Comparison of ENCODE assay signal across 14 mouse cellular contexts in the genomic region with DNA sequence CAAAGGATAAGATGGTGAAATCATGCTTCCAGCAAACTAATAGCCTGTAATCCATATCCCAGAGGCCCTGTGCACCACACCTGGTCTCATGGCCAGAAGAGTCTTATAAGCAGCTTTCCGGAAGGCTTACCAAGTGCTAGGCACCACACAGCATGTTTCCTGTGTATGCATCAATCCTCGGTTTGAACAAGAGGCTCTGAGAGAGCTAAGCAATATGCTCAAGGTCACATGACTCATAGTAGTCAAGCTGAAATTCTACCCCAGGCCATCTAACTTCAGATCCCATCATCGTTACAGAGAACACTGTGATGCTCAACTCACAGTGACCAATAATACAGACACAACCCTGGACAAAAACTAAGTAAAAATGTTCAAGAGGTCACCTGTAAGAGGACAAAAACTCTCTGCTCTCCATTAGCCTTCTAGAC.
"Had no signal": no experiment of that assay in that cellular context is flagged by ENCODE, and none has a peak within 500 bp of the region (broad histone marks: within the 10 kb centered on the region; RNA-seq: fewer than 3 reads in every experiment).

No protein-coding gene starts in this region.

- DNase-seq: kidney, postnatal 10 days; kidney, postnatal 4 days; liver; liver, embryonic 13.5 days; liver, postnatal 0 days; midbrain, embryonic 14.5 days; right cerebral cortex, postnatal 14 days; thymus, adult 2 months; thymus, postnatal 25 days had no signal

- H3K4me3 ChIP-seq: layer of hippocampus, adult 2 months; limb, embryonic 12.5 days; liver, embryonic 13.5 days; lung, embryonic 15.5 days; neural tube, embryonic 12.5 days; stomach, embryonic 15.5 days had no signal

- H3K4me2 ChIP-seq: limb, embryonic 12.5 days; liver, embryonic 13.5 days; lung, embryonic 15.5 days; neural tube, embryonic 12.5 days; stomach, embryonic 15.5 days had no signal

- H3K9me3 ChIP-seq: limb, embryonic 12.5 days; liver, embryonic 13.5 days; lung, embryonic 15.5 days; neural tube, embryonic 12.5 days; stomach, embryonic 15.5 days had no signal

- H3K27ac ChIP-seq: limb, embryonic 12.5 days; liver, embryonic 13.5 days; lung, embryonic 15.5 days; neural tube, embryonic 12.5 days; stomach, embryonic 15.5 days had no signal

- H3K9ac ChIP-seq: limb, embryonic 12.5 days; liver, embryonic 13.5 days; liver, postnatal 0 days; lung, embryonic 15.5 days; neural tube, embryonic 12.5 days; stomach, embryonic 15.5 days had no signal

- H3K36me3 ChIP-seq: limb, embryonic 12.5 days; liver, embryonic 13.5 days; lung, embryonic 15.5 days; neural tube, embryonic 12.5 days; stomach, embryonic 15.5 days had no signal

- ATAC-seq: liver, postnatal 0 days had no signal

- H3K27me3 ChIP-seq: limb, embryonic 12.5 days; liver, embryonic 13.5 days; lung, embryonic 15.5 days; neural tube, embryonic 12.5 days; stomach, embryonic 15.5 days had no signal

- H3K4me1 ChIP-seq: limb, embryonic 12.5 days; liver, embryonic 13.5 days; lung, embryonic 15.5 days; neural tube, embryonic 12.5 days; stomach, embryonic 15.5 days had no signal
